Mouse (Mus musculus) lung, embryonic 16.5 days (tissue): ENCODE data around the gene Zranb1. TPM values are rescaled to one million over a fixed set of nuclear protein-coding genes. Genes with fewer than 3 reads are reported as not detected.
A peak's percentile ranks its signal among the peaks of the same experiment; 100 is the strongest.

Source experiments
- ATAC-seq: fragments of 200-750 bp; cut with Nextera tagmentation; 2 replicates; pipeline ENCODE4 v1.8.0; 2017; ENCODE audit warnings: low read depth, mild to moderate bottlenecking, moderate library complexity
- H3K27ac ChIP-seq: fragments of 300-500 bp; sonication (generic); 2 replicates; pipeline ENCODE4 v1.5.1; 2014; ENCODE audit warnings: mild to moderate bottlenecking, control low read depth, low read length
- H3K27me3 ChIP-seq: fragments of 300-500 bp; sonication (generic); 2 replicates; pipeline ENCODE4 v1.6.1; 2014; ENCODE audit warnings: low read depth, low read length, mixed read lengths; ENCODE audit not compliant: control insufficient read depth, insufficient read depth
- H3K36me3 ChIP-seq: fragments of 300-500 bp; sonication (generic); 2 replicates; pipeline ENCODE4 v1.6.1; 2014; ENCODE audit warnings: low read length; ENCODE audit not compliant: control insufficient read depth, insufficient read depth
- H3K4me1 ChIP-seq: fragments of 300-500 bp; sonication (generic); replicated peaks from 2 replicates; pipeline ENCODE4 v1.6.1; 2014; ENCODE audit warnings: low read length, mixed read lengths; ENCODE audit not compliant: control insufficient read depth, insufficient read depth
- H3K4me2 ChIP-seq: fragments of 300-500 bp; sonication (generic); 2 replicates; pipeline ENCODE4 v1.6.1; 2014; ENCODE audit warnings: low read depth, low read length, control low read depth
- H3K4me3 ChIP-seq: fragments of 300-500 bp; sonication (generic); 2 replicates; pipeline ENCODE4 v1.5.1; 2014; ENCODE audit warnings: mild to moderate bottlenecking, low read length, control low read depth
- H3K9ac ChIP-seq: fragments of 300-500 bp; sonication (generic); 2 replicates; pipeline ENCODE4 v1.6.1; 2014; ENCODE audit warnings: low read length, control low read depth
- H3K9me3 ChIP-seq: fragments of 300-500 bp; sonication (generic); 2 replicates; pipeline ENCODE4 v1.6.1; 2016; ENCODE audit warnings: low read length; ENCODE audit not compliant: control insufficient read depth
- WGBS: fragments of 180-500 bp; shearing (Covaris S2); extraction: QIAGEN DNeasy Blood & Tissue Kit; methylation state at CpG from one replicate; pipeline ENCODE4 v1.1.7; 2014; 5-methylcytosine and 5-hydroxymethylcytosine counted together
- polyA plus RNA-seq: library from polyadenylated mRNA; unstranded; fragments of >200 nt; fragmentation: Nextera tagmentation; extraction: Ambion mirVana; gene quantifications from 2 replicates; pipeline ENCODE4 v1.2.1, GENCODE M21; 2015

Gene Zranb1
- 8.6 and 9.0 TPM in 2 replicates for polyA plus RNA-seq

DNA sequence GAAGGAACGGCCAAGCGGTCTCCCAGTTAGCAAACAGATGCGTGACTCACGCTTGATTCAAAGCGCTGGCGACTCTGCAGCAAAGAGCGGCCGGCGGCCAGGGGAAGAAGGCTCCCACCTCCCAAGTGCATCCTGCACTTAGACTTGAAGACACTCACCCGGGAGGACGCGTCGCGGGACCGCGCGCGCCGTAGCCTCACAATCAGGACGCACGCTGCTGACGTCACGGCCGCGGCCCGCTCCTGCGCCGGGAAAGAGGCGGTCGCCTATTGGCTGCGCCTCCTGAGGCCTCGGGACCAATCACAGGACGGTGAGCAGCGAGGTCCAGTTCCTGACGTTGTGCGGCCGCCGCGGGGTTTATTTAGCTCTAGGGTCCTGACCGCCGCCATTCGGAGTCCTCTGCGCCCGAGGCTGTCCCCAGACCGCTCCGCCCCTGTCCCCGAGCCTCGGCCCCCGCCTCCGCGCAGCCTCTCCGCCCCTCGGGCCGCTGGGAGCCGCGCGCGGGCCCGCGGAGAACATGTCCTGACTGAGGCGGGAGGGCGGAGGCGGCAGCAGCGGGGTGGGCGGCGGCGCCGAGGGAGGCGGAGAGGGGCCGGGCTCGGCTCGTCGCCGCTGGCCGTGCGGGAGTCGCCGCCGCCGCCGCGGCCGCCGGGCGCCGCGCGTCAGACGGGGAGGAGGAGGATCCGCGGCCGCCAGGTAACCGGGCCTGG, at the start of gene Zranb1:
Zranb1 (plus strand) TSS at position 293 of the 710 bp plus-strand sequence.
- H3K4me3 ChIP-seq = peak within 1 kb of the TSS; percentile 95
- ATAC-seq = peak; percentile 99
- WGBS = under 1% methylated on average over 82 of the region's 93 CpGs
- peak within 1 kb of the TSS; percentile 98 for H3K27ac ChIP-seq
- H3K9ac ChIP-seq = peak within 1 kb of the TSS; percentile 95
- H3K9me3 ChIP-seq = no peaks in the 10 kb centered on the region
- no peaks in the 10 kb centered on the region for H3K36me3 ChIP-seq
- H3K27me3 ChIP-seq = no peaks in the 10 kb centered on the region
- H3K4me2 ChIP-seq = peak within 1 kb of the TSS; percentile 76
- peaks cover 9% of the 10 kb centered on the region for H3K4me1 ChIP-seq

DNA sequence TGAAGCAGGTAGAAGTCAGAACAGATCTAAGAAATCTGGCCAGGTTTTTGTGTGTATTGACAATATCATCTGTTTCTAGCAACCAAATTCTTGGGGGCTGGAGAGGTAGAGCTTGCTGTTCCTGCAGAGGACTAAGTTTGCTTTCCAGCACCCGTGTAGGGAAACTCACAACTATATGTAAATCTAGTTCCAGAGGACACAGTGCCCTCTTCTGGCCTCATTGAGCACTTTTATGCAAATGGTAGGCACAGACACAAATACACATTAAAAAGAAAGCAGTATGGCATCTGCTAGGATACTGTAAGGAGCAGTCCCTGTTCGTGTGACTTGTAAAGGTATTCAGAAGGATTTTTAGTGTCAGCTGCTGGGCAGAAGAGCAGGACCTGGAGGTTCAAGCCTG, 48.6 kb upstream of the Zranb1 start:
- Histone ChIP-seq H3K27me3 (no peaks in the 10 kb centered on the region), H3K4me2 (no peak overlapping the region), H3K9ac (no peak overlapping the region), H3K4me3 (no peak overlapping the region), H3K9me3 (no peaks in the 10 kb centered on the region), H3K27ac (no peak overlapping the region), H3K4me1 (no peaks in the 10 kb centered on the region; the same call in 1 of the 2 replicates), H3K36me3 (peaks cover 39% of the 10 kb centered on the region)
- 71% methylated on average over 2 of the region's 2 CpGs for WGBS
- ATAC-seq = no peak

DNA sequence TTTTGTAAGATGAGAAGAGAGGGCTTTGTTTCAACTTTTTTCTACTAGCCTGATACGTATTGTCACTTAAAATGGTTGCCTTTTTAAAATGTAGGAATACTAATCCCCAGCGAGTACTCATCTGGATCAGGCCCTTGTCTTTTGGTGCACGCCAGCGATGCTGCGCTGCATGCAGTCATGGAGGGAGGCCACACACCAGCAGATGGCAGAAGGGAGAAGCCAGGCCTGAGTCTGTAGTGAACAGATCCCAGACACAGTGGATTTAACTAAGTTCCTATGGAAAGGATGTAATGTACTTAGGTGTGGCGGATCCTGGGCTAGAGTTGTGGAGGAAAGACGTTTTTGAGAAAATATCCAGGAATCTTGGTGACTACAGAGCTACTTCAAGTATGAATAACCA, 46.9 kb upstream of the Zranb1 start:
- H3K36me3 ChIP-seq = peaks cover 34% of the 10 kb centered on the region
- H3K4me2 ChIP-seq = no peak overlapping the region
- no peaks in the 10 kb centered on the region for H3K9me3 ChIP-seq
- no peaks in the 10 kb centered on the region; the same call in 1 of the 2 replicates for H3K4me1 ChIP-seq
- H3K27me3 ChIP-seq = no peaks in the 10 kb centered on the region
- H3K27ac ChIP-seq = no peak overlapping the region
- no peak for ATAC-seq
- H3K4me3 ChIP-seq = no peak overlapping the region
- no peak overlapping the region for H3K9ac ChIP-seq
- 92% methylated on average over 7 of the region's 7 CpGs for WGBS

DNA sequence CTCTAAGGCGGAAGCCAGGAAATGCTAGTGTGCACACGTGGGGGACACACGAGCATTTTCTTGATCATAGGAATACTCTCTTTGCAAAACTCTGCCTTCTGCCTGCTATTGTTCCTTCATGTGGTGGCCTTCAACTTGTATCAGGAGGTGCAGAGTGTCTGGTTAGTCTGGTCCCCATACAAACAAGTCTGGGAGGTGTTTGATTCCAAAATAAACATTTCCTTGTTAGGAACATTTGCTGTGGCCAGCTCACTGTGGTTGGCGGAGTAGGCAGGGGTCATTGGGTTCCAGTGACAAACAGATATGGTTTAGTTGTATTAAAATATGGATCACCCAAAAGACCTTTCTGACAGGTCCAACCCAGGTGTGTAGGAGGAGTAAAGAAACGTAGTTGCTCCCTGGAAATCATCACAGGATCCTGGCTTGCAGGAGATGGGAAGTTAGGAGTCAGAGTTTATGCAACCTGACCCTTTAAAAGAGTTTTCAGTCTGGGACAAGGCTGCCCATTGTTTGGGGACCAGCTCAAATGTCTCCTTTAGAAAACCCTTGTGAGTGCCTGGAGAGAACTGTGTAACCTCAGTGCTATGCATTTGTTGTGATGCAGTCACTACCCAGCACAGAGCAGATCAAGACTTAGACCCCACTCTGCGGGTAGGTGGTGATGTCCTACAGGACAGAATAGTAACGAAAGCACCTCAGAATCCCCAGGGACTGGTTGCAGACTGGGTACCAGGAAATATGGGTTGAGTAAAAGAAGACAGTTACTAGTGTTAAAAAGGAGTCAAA, 43.7 kb upstream of the Zranb1 start:
- ATAC-seq = no peak
- Histone ChIP-seq H3K27me3 (no peaks in the 10 kb centered on the region), H3K36me3 (peaks cover 20% of the 10 kb centered on the region), H3K9ac (no peak overlapping the region), H3K4me2 (no peak overlapping the region), H3K4me1 (no peaks in the 10 kb centered on the region; the same call in 1 of the 2 replicates), H3K4me3 (no peak overlapping the region), H3K27ac (no peak overlapping the region; the same call in none of the 2 replicates), H3K9me3 (no peaks in the 10 kb centered on the region)
- 40% methylated on average over 7 of the region's 7 CpGs for WGBS

GRCm38 (mm10) chr7:132888052-132888451, 42.9 kb upstream of the Zranb1 start:
- H3K27me3 ChIP-seq = no peaks in the 10 kb centered on the region
- no peaks in the 10 kb centered on the region for H3K9me3 ChIP-seq
- H3K27ac ChIP-seq = no peak overlapping the region
- no peak overlapping the region for H3K4me2 ChIP-seq
- 44% methylated on average over 3 of the region's 3 CpGs for WGBS
- no peaks in the 10 kb centered on the region; the same call in 1 of the 2 replicates for H3K4me1 ChIP-seq
- H3K9ac ChIP-seq = no peak overlapping the region
- no peak overlapping the region for H3K4me3 ChIP-seq
- H3K36me3 ChIP-seq = peaks cover 15% of the 10 kb centered on the region
- ATAC-seq = no peak

- no peak overlapping the region for H3K27ac ChIP-seq
- no peaks in the 10 kb centered on the region; the same call in 1 of the 2 replicates for H3K4me1 ChIP-seq
- H3K9ac ChIP-seq = no peak overlapping the region
- 57% methylated on average over 4 of the region's 4 CpGs for WGBS
- ATAC-seq = no peak
- no peak overlapping the region for H3K4me2 ChIP-seq
- H3K9me3 ChIP-seq = no peaks in the 10 kb centered on the region
- no peaks in the 10 kb centered on the region for H3K27me3 ChIP-seq
- peaks cover 10% of the 10 kb centered on the region for H3K36me3 ChIP-seq
- no peak overlapping the region for H3K4me3 ChIP-seq
These were observed 42.3 kb upstream of the Zranb1 start for GRCm38 (mm10) chr7:132888518-132889249.

DNA sequence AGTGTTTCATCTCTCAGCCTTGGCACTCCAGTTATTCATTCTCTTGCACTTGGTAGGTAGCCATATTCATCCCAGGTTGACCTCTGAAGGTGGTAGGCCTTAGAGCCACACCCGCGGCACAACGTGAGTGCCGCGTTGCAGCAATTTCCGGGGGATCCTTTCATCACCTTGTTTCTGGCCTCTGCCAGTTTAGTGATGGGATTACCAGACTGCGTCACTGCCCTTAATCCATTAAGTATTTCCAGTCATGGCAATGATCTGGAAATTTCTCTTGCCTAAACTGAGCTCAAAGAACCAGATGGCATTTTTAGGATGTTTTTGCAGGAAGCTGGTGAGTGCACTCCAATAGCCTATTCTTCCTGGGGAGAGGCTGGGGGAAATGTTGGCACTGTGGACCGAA, 41.3 kb upstream of the Zranb1 start:
- no peak overlapping the region for H3K9ac ChIP-seq
- no peak overlapping the region for H3K27ac ChIP-seq
- H3K4me3 ChIP-seq = no peak overlapping the region
- 88% methylated on average over 8 of the region's 8 CpGs for WGBS
- no peak overlapping the region for H3K4me2 ChIP-seq
- H3K36me3 ChIP-seq = peaks cover under 1% of the 10 kb centered on the region
- no peaks in the 10 kb centered on the region for H3K27me3 ChIP-seq
- no peaks in the 10 kb centered on the region for H3K9me3 ChIP-seq
- ATAC-seq = no peak
- H3K4me1 ChIP-seq = peaks cover under 1% of the 10 kb centered on the region; the same call in 1 of the 2 replicates

DNA sequence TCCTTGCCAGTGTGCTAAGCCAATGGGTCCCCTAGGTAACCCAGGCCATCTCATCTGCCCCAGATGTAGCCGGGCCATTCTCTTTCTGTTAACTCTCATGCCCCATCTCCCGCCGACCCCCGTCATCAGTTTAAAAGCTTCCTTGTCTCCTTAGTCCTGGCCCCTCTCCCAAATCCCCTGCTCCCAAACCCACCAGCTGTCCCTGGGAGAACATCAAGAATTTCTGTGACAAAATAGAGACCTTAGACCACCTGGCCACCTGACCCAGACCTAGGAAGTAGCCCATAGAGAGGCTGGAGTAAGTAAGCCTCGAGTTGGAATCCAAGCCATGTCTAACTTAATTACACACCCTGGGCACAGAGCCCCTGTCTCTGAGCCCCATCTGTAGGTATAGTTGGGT, 40.7 kb upstream of the Zranb1 start:
- Histone ChIP-seq H3K27me3 (no peaks in the 10 kb centered on the region), H3K4me1 (peaks cover 6% of the 10 kb centered on the region), H3K36me3 (no peaks in the 10 kb centered on the region), H3K4me3 (no peak overlapping the region), H3K27ac (no peak overlapping the region), H3K4me2 (no peak overlapping the region), H3K9me3 (no peaks in the 10 kb centered on the region), H3K9ac (no peak overlapping the region)
- ATAC-seq = no peak
- WGBS = 88% methylated on average over 5 of the region's 5 CpGs
